Mouse (Mus musculus) cerebellum, adult 2 months (tissue): ENCODE results near the gene Cep295nl. TPM values are rescaled to one million over a fixed set of nuclear protein-coding genes. Genes with fewer than 3 reads are reported as not detected.

ENCODE experiments used
- DNase-seq, 2 experiments: peaks; one replicate each; pipeline ENCODE4 v3.0.0; 2021
- H3K27ac ChIP-seq: fragments of 200-500 bp; 2 replicates; pipeline ENCODE4 v1.5.1; 2012; ENCODE audit warnings: low read length, control low read depth, inconsistent platforms; ENCODE audit not compliant: insufficient read depth
- H3K27me3 ChIP-seq: fragments of 200-500 bp; 2 replicates; pipeline ENCODE4 v1.6.1; 2012; ENCODE audit warnings: inconsistent platforms, mild to moderate bottlenecking, low read length, moderate library complexity; ENCODE audit not compliant: control insufficient read depth, insufficient read depth
- H3K4me1 ChIP-seq: fragments of 200-500 bp; 2 replicates; pipeline ENCODE4 v1.6.1; 2011; ENCODE audit warnings: low read length; ENCODE audit not compliant: control insufficient read depth, insufficient read depth
- H3K4me3 ChIP-seq: fragments of 200-500 bp; replicated peaks from 2 replicates; pipeline ENCODE3; 2011; ENCODE audit warnings: mild to moderate bottlenecking, low read depth, low read length, control low read depth; ENCODE audit not compliant: insufficient read depth
- CTCF ChIP-seq: fragments of 200-500 bp; IDR thresholded peaks from 2 replicates; pipeline ENCODE4 v1.5.1; 2011; ENCODE audit warnings: low read depth, mild to moderate bottlenecking, control low read depth, low read length, moderate library complexity, borderline replicate concordance; ENCODE audit not compliant: insufficient read depth
- POLR2A ChIP-seq: fragments of 200-500 bp; IDR thresholded peaks from 2 replicates; pipeline ENCODE4 v1.6.1; 2011; ENCODE audit warnings: low read length, control low read depth, borderline replicate concordance; ENCODE audit not compliant: insufficient read depth
- WGBS: fragments of 180-500 bp; shearing (Covaris S2); methylation state at CpG from one replicate; pipeline ENCODE4 v1.1.7; 2018; 5-methylcytosine and 5-hydroxymethylcytosine counted together
- polyA plus RNA-seq: library from polyadenylated mRNA; depleted of rRNA; stranded (reverse); fragments of >200 nt; gene quantifications from 2 replicates; pipeline ENCODE4 v1.2.3, GENCODE M21; 2012

Gene Cep295nl
- polyA plus RNA-seq, 1 experiment = 0.21 TPM

DNA sequence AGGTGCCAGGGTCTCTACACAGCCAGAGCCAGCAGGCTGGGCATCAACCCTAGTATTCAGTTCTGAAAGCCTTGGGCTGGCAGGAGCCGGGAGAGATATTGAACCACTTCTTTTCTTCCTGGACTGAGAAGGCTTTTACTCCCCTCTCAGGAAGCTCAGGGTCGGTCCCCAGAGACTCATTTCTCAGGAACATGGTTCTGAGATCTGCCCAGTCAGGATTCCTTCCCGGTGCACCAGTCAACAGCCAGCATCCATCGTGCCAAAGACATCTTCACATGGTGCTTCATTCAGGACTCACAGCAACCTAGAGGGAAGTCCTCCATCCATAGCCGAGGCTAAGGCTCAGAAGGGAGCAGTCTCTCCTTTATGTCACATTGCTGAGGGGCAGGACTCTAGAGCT lies 32.2 kb upstream of the Cep295nl start:
- 71% methylated on average over 5 of the region's 5 CpGs for WGBS
- TF ChIP-seq CTCF (no peak), POLR2A (no peak)
- Histone ChIP-seq H3K27ac (no peak overlapping the region), H3K4me3 (no peak overlapping the region), H3K27me3 (no peaks in the 10 kb centered on the region), H3K4me1 (no peaks in the 10 kb centered on the region)
- no peak for DNase-seq

DNA sequence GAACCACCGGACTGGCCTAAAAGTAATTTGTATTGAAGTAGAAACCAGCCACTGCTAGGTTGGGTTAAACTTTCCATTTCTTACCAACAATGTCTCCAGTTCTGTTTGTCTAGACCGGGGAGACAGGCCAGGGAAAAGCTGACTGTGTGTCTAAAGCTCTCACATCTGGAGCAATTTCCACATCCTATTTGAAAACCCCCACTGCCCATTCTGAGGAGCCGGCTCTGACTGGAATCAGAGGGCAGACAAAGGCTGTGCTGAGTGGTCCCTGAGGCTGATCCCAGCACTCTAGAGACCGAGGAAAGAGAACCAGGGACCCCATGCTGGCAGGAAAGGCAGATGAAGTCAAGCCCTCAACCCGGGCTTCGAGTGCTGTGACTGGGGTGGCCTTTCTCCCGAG lies 30.3 kb upstream of the Cep295nl start:
- TF ChIP-seq POLR2A (no peak), CTCF (no peak)
- no peak overlapping the region for H3K4me3 ChIP-seq
- no peak for DNase-seq
- no peaks in the 10 kb centered on the region for H3K4me1 ChIP-seq
- no peak overlapping the region for H3K27ac ChIP-seq
- H3K27me3 ChIP-seq = no peaks in the 10 kb centered on the region
- WGBS = 70% methylated on average over 7 of the region's 7 CpGs

DNA sequence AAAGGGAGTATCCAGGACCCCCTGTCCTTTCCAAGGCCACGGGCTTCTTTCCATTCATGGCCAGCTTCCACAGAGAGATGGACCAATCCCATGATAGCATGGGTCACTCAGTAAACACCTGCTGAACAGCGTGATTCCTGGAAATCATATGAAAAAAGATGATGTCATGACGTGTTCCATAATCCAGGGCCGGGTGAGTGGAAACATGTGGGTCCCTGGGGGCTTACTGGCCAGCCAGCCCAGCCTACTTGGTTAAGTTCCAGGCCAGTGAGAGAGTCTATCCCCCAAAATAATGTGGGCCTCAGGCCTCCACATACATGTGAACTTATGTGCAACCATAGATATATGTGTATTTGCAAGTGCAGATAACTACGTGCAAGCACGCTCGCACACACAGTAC lies 29.6 kb upstream of the Cep295nl start:
- Histone ChIP-seq H3K4me1 (no peaks in the 10 kb centered on the region), H3K27ac (no peak overlapping the region), H3K4me3 (no peak overlapping the region), H3K27me3 (no peaks in the 10 kb centered on the region)
- no peak for TF ChIP-seq POLR2A
- no peak for TF ChIP-seq CTCF
- 73% methylated on average over 7 of the region's 7 CpGs for WGBS
- DNase-seq = no peak

DNA sequence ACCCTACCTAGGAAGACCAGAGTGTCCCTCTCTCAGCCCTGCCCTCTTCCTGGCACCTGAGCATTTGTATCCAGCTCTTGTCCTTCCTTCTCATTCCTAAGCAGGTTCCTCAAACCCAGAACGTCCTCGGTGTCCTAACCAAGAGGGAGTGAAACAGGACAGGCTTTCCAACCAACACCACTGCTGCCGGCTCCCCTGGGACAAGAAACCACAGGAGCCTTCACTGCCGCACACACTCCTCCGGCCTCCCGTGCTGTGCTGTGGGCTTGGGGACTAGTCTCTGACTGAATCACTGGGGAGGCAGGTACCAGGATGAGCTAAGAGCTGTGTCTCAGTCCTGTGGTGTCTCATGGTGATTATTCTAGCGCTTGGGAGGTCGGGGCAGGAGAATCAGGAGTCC lies 27.4 kb upstream of the Cep295nl start:
- H3K4me1 ChIP-seq = no peaks in the 10 kb centered on the region
- 71% methylated on average over 8 of the region's 8 CpGs for WGBS
- no peak for DNase-seq
- H3K27ac ChIP-seq = no peak overlapping the region
- H3K4me3 ChIP-seq = no peak overlapping the region
- no peaks in the 10 kb centered on the region for H3K27me3 ChIP-seq
- TF ChIP-seq POLR2A (no peak), CTCF (no peak)

DNA sequence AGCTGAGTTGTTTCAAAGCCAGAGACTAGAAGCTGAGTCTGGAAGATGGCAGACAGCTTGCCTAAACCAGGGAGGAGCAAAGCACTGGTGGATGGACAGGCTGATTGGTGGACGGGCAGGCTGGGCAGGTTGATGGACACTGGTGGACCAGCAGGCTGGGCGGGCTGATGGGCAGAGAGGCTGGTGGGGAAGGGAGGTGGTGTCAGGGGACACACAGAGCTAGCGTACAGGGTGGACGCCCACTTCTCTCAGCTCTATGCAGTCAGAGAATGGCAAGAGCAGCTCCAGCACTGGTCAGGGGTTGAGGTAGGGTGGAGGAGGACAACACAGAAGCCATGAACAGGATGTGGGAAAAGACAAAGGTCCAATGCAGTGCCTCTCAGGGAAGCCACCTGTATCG lies 27.0 kb upstream of the Cep295nl start:
- Histone ChIP-seq H3K27me3 (no peaks in the 10 kb centered on the region), H3K4me3 (no peak overlapping the region), H3K27ac (no peak overlapping the region), H3K4me1 (no peaks in the 10 kb centered on the region)
- no peak for DNase-seq
- TF ChIP-seq POLR2A (no peak), CTCF (no peak)
- WGBS = 85% methylated on average over 5 of the region's 5 CpGs

DNA sequence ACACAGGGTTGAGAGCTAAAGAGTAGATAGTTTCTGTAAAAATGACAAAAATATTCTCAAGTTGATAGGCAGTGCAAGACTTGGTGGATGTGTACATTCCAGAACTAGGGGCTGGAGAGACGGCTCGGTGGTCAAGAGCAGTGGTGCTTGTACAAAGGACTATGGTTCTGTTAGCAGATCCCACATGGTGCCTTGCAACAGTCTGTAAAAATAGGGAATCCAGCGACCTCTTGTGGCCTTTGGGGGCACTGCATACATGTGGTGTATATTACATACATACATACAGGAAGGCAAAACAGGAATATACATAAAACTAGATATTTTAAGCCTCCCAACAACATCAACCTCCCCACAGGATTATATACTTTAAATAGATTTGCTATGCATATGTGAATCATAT lies 26.0 kb upstream of the Cep295nl start:
- H3K27me3 ChIP-seq = no peaks in the 10 kb centered on the region
- no peak for DNase-seq
- peaks cover 6% of the 10 kb centered on the region for H3K4me1 ChIP-seq
- no peak overlapping the region for H3K27ac ChIP-seq
- H3K4me3 ChIP-seq = no peak overlapping the region
- 67% methylated on average over 3 of the region's 3 CpGs for WGBS
- TF ChIP-seq CTCF (no peak), POLR2A (no peak)

DNA sequence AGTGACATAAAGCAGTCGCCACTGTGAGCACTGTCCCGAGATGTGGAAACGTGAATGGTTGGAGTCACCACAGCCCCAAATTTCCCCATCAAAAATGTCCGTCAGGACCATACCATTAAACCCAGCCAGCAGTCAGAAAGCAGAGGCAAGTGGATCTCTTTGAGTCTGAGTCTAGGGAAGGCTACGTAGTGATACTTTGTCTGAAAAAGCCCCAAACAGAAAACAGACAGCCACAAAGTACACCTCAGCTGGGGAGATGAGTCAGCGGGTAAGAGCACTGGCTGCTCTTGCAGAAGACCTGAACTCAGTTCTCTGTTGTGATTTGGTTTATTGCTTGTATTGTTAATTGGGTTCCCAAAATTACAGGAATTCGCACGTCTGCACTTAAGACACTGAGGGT lies 24.3 kb upstream of the Cep295nl start:
- peaks cover 11% of the 10 kb centered on the region for H3K4me1 ChIP-seq
- 92% methylated on average over 8 of the region's 8 CpGs for WGBS
- H3K27me3 ChIP-seq = no peaks in the 10 kb centered on the region
- no peak overlapping the region for H3K4me3 ChIP-seq
- no peak for DNase-seq
- TF ChIP-seq POLR2A = no peak
- TF ChIP-seq CTCF = no peak
- no peak overlapping the region for H3K27ac ChIP-seq

DNA sequence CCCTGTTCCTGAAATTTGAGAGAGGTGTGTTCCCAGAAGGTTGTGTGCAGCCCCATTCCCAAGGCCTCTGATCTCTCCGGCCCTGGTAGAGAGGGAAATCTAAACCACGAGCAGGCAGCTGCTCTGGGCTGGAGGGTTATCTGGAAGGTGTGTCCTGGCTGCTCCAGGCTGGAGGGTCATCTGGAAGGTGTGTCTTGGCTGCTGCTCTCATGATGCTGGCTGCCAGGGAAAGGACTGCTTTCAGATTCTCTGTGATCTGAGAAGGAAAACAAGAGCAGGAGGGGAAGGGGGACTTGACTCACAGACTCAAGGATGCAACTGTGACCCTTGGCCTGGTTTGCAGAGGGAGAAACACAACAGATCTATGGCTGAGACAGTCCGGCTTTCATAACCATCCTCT lies 23.8 kb upstream of the Cep295nl start:
- no peak overlapping the region for H3K4me3 ChIP-seq

More for the DNA sequence above, 23.8 kb upstream of the Cep295nl start:
- no peak for DNase-seq
- H3K4me1 ChIP-seq = peaks cover 12% of the 10 kb centered on the region
- TF ChIP-seq POLR2A = no peak
- no peak overlapping the region for H3K27ac ChIP-seq
- WGBS = 77% methylated on average over 3 of the region's 3 CpGs
- no peaks in the 10 kb centered on the region for H3K27me3 ChIP-seq
